Mouse (Mus musculus): ENCODE data around the gene Gfi1b.

DNA sequence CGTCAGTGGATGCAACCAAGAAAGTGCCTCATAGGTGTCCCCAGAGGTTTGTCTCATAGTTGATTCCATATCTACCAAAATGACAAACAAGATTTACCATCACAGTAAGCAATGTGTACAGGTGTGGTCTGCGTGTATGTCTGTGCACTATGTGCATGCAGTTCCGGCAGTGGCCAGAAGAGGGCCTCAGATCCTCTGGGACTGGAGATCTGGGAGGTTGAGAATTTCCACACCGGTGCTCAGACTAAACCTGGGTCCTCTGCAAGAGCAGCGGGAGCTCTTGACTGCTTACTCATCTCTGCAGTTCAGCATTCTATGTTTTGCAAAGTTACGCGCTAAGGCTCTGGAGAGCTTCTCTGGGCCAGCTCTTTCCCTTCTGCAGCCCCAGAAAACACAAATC is 24.8 kb downstream of the Gfi1b start:
- TF ChIP-seq CTCF (IDR thresholded peaks at IDR 0.05) (peak; percentile 43), EP300 (IDR thresholded peaks at IDR 0.05) (no peak)

Data from lung, postnatal 0 days (tissue).